Mouse (Mus musculus): ENCODE measurements around the gene Chst8. TPM values are rescaled to one million over a fixed set of nuclear protein-coding genes. Genes with fewer than 3 reads are reported as not detected.

Chst8 gene
- 10 to 100 TPM; 27.6 to 44.7 TPM for total RNA-seq (2021)
- long read RNA-seq, transcript Chst8-201 (4 exons, 2,372 nt): major isoform, 16 of 40 reads
- long read RNA-seq, partial matches to known transcripts: 0 of 40 reads
- long read RNA-seq, other reads (novel, unspliced or antisense): 24 of 40 reads

DNA sequence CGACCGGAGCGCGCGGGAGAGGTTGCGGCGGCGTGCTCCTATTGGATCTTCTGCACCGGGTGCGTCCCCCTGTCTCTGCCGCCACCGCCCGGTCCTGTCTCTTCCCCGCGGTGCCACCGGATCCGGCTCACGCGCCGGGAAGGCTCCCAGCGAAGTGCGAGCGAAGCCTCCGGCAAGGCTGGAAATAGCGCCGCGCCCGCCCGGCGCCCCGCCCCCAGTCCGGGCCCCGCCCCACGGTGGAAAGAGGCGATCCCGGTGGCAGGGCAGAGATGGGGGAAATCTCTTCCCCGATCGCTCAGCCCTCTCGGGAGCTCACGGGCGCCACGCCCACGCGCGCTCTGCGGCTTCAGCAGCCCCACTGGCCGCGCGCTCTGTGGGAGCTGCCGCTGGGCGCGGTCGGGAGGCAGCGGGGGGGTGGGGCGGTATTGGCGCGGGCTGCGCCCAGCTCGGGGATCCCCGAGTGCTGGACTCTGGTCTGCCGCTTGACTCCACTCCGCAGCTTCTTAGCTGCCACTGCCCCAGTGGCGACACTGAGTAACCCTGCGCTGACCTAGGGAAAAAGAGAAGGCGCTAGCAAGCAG, at the start of gene Chst8:
TSS of gene Chst8 (minus strand) at position 181 of the 581 bp plus-strand sequence.
- peak; percentile 75 to 78 for DNase-seq (ENCODE audit: low spot score in 2 of 2)

DNA sequence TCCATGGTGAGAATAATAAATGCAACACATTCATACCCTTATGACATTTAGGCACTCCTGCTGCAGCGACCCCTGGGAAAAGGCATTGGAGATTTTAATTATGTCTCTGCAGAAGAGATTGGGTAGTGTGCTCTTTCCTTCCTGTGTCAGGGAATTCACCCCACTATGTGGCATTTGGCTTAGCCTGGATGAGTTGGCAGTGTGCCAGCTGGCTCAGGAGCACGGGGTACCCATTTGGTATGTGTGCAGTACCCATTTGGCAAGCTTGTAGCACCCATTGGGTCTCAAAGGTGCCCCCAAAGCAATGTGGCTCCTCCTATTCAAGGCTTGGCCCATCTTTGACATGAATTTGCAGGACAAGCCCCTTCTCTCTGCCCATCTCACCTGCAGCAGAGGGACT, 45.8 kb upstream of the Chst8 start:
- no peak for DNase-seq (ENCODE audit: low spot score in 2 of 2)

DNA sequence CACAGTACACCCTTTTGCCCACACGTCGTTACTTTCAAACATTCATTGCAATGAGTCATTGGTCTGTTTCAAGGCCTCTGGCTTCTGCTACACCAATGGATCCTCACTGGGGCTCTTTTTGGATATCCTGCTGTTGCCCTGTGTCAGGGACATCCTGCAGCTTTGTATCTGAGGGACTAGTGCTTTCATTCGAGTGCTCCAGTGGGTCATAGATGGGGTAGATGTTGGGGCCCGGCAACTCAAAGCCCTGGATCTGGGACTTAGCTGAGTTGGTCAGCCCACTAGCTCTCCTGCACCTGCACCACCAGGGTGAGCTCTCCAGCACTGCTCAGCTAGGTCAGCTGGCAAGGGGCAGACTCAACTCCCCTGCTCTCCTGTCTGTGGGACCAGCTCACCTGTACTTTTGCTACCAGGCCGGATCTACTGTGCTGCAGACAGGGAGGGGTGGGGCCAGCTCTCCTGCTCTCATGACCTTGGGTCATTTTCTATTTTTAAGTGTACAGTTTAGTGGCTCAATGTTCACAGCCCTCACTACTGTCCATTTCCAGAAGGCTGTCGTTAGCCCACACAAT, 42.4 kb upstream of the Chst8 start:
- DNase-seq (ENCODE audit: low spot score in 2 of 2): no peak

DNA sequence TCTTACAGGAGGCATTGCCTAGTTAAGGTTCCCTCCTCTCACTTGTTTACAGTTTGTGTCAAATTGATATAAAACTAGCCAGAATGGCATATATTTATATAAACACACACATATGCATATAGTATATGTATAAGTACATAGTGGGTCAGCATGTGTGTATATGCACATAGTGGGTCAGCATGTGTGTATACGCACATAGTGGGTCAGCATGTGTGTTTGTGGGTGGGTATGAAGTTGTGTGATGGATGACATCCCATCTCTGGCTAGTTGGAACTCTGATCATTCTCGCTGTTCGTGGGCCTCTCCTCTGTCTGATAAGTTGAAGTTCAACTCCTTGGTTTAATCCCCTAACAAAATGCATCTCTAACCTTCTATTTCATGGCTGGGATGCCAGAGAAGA, 40.9 kb upstream of the Chst8 start:
- DNase-seq (ENCODE audit: low spot score in 2 of 2): no peak

DNA sequence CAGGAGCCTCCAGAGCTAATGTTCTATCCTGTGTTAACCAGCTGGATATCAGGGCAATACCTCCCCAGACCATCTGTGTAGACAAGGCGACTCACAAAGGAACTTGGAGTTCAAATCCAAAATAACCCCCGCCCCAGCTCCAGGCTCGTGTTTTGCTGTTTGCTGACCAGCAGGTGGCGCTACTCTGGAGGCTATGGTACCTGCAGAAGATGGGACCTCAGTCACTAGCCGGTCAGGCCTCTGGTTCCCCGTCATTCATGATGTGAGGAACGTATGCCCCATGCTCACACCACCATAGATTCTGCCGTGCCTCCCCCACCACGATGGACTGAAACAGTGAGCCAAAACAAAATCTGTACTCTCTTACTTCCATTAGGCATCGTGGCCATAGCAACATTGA, 37.1 kb upstream of the Chst8 start:
- no peak for DNase-seq (ENCODE audit: low spot score in 2 of 2)

DNA sequence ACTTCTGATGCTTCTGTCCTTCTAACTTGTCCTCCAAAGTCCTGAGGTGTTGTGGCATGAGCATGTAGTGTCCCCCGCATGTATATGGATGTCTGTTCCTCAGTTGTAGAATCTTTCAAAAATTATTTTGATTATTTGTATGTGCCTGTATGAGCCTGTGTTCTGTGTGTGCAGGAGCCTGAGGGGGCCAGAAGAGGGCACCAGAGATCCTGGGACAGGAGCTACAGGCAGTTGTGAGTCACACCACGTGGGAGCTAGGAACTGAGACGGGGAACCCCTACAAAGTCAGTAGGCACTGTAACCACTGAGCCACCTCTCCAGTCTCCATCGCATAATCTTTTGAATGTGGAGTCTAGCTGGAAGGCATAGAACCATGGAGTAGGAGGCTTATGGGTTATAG, 36.3 kb upstream of the Chst8 start:
- no peak for DNase-seq (ENCODE audit: low spot score in 2 of 2)

DNA sequence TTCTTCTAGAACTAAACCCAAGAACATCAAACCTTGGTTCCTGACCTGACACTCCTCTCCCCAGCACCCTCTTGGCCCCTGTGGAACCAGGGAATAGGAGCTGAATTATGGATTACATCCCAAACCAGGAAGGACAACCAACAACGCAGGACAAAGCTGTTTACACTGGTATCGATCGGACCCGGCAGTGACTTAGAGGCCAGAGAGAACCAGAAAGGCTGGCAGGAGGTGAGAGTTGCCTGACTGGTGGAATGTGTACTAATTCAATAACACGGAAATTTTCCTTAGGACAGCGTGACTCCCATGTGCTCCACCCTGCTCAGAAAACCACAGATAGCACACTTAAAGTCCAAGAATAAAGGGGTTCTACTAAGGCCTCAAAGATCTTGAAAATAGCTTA, 35.4 kb upstream of the Chst8 start:
- DNase-seq (ENCODE audit: low spot score in 2 of 2): no peak

DNA sequence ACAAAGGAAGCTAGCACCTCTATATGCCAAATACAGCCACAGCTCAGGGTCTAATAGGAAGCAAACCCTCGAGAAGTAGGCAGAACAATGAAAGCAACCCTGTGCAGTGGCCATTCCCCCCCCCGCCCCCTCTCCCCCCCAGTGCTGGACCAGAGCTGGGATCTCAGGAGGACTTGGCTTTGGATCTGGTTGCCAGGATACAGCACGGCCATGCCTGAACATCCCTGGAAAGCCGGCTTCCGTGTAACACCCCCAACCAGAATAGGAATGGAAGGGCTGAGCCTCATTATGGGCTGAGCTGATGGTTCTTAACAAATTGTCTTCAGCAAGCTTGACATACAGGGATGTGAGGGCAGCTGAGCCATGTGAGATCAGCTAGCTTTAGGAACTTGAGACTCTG, 34.9 kb upstream of the Chst8 start:
- no peak for DNase-seq (ENCODE audit: low spot score in 2 of 2)

DNA sequence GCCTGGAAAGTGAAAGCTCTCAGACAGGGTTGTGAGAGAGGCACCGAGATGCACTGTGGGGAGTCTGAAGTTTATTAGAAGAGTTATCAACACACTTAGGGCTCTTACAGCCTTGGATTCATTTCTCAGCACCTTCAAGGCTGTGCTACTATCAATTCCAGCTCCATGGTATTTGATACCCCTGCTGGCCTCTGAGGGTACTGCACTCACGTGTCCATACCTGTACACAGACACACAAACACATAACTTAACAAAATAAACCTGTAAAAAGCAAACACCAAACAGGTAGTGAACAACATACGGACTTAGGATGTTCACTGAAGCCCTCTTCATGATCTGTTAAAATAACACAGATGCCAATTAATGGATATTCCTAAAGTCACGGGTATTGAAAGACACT, 26.2 kb upstream of the Chst8 start:
- DNase-seq (ENCODE audit: low spot score in 2 of 2): no peak

DNA sequence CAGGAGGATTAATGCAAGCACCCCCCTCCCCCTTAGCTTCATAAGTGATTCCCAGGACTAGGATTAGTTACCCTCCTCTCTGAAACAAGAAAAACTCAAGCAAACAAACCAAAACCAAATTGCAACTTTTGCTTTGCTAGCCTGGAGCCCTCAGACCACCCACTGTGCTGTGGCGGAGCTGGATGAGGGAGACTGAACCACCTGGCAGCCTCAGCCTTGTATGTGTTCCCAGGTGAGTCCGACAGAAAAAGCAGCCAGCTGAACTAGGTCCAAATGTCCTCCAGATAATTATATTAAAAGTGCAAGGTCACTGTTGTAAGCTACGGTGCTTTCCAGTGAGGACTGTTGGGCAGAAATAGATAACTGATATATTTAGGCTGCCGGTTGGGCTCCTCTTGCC, 25.7 kb upstream of the Chst8 start:
- DNase-seq (ENCODE audit: low spot score in 2 of 2): no peak

DNA sequence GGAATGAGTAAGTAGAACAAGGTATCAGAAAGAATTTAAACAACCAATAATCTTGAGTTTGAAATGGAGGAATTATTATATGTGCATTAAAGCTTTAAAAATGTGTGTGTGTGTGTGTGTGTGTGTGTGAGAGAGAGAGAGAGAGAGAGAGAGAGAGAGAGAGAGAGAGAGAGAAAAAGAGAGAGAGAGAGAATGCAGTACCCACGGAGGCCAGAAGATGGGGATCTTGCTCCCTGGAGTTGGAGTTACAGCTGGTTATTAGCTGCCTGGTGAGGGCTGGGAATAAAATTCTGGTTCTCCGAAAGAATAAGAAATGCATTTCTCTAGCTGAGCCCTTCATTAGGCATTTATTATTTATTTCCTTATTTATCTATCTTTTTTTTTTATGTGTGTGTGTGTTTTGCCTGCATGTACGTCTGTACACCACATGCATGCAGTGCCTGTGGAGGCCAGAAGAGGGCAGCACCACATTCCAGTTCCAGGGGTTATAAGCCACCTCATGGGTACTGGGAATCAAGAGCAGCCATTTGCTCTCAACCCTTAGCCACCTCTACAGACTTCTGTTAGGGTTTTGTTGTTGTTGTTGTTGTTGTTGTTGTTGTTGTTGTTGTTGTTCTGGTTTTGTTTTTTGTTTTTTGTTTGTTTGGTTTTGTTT, 13.9 kb upstream of the Chst8 start:
- no peak for DNase-seq (ENCODE audit: low spot score in 2 of 2)

DNA sequence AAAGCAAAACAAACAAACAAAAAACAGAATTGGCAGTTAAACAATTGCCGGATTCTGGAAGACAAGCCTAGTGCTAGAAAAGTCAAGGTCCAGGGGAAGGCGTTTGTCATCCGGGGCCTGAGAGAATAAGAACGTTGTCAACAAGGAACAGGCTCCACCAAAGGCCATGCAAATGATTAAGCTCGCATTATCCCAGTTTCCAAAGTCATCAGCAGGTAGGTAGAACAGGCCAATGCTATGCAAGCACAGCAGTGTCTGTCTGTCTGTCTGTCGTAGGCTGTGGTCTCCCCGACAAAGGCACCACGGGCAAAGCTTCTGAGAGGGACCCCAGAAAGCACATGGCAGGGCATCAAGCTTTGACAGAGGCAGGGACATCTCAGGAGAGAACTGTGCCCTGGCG, 9.1 kb upstream of the Chst8 start:
- DNase-seq (ENCODE audit: low spot score in 2 of 2): no peak

DNA sequence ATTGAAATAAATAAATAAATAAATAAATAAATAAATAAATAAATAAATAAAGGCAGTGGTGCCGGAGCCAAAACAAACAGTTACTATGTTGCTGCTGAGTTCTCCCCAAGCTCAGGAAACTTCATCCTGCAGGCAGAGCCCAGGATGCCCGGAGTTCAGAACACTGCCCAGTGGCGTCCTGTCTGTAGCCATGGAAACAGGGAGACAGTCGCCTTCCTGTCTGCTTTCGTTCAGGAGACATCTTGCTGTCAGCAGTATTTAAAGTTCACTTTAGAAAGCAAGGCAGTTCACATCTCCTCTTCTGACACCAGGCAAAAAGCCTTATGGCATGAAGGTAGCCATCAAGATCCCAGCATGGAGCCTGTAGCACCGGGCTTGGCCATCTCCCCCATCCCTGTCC, 8.0 kb upstream of the Chst8 start:
- DNase-seq (ENCODE audit: low spot score in 2 of 2): no peak

DNA sequence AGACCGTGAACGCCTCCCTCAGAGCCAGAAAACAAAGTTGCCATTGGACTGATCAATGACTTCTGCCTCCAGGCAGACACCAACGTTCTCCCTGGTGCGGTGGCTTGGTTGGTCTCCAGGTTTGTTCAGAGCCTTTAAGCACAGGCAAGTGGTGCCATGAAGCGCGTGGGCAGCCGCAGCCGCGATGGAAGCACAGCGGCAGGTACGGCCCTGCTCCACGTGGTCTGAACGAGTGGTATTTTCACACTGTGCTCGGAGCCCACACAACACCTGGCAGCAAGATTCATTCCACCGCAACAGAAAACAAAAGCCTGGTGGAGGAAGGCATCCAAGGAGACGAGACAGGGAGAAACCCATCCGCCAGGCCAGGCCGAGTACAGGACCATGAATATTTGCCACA, 7.3 kb upstream of the Chst8 start:
- peak; percentile 58 to 68 for DNase-seq (ENCODE audit: low spot score in 2 of 2)

DNA sequence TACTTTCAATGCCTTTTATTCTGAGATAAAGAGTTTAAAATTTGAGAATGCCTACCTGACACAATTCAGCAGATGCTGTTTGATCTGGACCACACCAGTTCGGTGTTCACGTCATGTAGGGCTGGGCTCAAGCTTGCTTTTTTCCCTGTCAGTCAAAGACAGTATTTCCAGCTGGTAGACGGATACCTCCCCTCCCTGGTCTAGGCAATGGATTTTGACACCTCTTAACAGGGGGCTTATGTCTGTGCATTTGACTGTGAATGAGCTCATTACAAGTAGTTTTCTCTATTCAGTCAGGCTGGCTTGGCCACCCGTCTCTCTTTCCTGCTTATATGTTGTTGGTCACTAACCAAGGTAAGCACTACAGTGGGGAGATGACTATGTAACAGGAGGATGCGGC, 6.1 kb upstream of the Chst8 start:
- DNase-seq (ENCODE audit: low spot score in 2 of 2): no peak

DNA sequence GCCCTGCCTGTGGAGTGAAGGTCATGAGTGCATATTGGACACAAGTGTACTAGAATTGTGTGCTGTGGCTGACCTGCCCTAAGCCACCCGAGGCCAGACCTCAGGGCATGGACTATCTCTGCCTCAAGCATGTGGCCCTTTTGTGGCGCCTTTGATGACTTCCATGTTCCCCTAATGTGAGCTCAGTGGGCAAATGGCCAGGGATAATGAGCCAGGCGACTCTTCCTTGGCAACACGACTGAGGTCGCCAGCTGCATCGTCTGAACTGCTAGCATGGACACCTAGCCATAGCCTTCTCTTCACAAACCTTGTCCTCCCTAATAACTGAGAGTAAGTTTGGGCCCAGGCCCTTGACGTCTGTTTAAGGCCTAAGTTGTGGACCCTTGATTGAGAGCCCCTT, 4.5 kb upstream of the Chst8 start:
- DNase-seq (ENCODE audit: low spot score in 2 of 2): no peak

DNA sequence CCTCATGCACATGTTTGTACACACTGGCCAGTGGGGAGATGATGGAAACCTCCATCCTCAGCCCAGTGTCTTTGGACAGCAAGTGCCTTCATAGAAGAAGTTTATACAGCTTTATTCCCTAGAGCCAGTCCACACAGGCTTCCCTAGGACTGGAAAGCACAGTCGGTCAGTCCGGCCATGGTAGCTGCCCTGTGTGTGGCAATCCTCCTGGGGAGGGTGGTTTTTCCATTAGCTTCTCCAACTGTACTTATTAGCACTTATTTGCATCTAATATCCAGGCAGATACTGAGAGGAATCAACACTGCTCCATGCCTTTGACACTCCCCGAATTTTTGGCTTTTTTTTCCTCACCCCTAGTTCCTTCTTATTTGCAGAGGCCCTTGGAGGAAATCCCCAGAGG, 2.3 kb upstream of the Chst8 start:
- no peak for DNase-seq (ENCODE audit: low spot score in 2 of 2)

DNA sequence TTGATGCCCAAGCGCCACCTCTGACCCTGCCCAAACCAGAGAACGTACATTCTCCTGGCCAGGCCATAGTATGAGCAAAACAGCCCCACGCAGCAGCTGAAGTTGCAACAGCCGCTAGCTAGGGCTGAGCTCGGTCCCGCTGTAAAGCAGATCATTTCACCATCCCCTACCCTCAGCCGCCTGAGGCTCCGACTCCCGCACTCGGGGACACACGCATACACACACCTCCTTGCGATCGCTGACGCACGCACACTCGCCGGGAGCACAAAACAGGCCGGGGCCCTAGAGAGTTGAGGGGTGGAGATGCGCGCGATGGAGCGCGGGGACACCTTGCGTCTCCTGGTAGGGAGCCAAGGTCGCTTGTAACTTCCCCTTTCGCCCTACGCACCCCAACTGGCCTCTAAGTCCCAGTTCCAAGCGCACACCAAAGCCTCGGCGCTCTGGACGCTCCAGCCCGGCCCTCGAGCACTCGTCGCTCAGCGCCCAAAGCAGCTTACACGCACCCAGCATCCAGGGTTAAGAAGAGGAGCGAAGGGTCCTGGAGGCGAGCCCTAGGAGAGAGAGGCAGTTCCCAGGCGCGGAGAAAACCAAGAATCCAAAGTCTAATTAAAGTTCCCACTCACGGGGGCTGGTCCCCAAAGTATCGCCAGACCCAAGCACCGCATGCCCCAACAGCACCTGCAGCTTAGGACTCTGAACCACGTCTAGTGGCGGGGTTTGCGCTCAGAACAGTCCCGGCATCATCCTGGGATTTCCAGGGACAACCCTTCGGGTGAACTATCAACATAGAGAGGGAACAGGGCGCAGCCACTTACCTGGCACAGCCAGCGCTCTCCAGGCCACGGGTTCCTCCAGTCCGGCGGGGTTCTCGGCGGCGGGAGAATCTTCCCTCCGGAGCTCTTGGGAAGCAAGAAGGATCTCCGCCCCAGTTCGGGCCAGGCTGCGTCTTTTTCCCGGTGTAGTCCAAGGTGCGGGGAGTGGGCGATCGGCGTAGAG, 682 bp downstream of the Chst8 start:
- DNase-seq (ENCODE audit: low spot score in 2 of 2): peak in 1 of 2 experiments; percentile 20

DNA sequence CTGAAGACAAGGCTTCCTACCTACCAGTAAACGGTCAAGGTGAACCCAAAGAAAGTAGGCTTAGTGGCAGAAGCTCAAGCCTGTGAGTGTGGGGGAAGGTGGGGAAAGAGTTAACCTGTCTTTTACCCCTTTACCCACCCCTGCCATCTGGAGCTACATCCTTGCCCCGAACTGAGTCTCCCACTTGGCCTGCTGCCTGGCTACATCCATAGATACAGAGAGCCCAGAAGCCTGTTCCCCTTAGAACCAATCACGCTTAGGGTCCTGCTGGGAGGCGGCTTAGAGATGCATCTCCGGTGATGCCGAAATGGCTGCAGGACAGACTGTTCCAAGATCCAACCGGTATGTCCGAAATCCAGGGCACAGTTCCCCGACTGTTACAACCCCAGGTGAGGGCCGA, 1.5 kb downstream of the Chst8 start:
- no peak for DNase-seq (ENCODE audit: low spot score in 2 of 2)

DNA sequence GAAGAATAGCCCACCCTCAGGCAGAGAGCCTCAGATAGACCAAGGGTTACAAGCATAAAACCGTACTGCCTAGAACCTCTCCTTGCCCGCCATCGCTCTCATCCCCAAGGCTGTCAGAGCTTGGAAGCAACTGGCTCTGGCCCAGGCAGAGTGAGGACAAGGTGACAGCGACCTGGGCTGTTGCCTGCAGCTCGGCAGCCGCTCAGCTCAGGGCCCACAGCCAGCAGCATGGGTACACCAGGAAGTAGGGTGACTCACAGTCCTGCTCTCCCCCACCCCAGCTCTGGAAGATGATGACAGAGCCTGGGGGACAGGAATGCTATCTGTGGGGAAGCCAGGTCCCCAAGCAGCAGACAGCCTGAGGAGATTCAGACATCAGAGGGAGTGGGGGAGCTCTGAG, 6.2 kb downstream of the Chst8 start:
- DNase-seq (ENCODE audit: low spot score in 2 of 2): peak; percentile 37

DNA sequence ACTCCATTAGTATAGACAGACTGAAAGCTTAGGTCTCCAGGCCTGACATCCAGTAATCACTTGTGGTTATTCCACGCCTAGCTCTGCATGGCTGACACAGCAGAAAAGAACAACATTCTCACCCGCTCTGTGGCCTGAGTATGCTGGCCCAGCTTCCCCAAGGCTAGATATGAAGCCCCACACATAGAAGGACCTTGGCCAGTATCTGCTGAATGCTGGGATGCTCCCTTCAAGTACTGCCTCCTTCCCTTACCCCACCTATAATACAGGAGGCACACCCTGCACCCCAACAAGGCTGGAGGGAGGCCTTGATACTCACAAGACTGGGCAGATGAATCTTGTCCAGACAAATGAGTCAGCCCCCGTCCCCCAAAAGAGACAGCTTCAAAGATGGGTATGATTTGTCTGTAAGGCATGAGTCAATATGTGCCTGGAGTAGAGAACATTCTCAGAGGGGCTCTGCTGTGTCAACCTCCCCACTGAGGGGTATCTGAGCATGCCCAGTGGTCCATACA, 6.8 kb downstream of the Chst8 start:
- DNase-seq (ENCODE audit: low spot score in 2 of 2): no peak
